Mouse (Mus musculus) midbrain, postnatal 0 days (tissue): ENCODE data around the gene Dhrs1. TPM values are rescaled to one million over a fixed set of nuclear protein-coding genes. Genes with fewer than 3 reads are reported as not detected.

ENCODE experiments used
- ATAC-seq: fragments of 200-750 bp; cut with Nextera tagmentation; 2 replicates; pipeline ENCODE4 v1.8.0; 2017; ENCODE audit warnings: moderate number of reproducible peaks, mild to moderate bottlenecking, moderate TSS enrichment, moderate library complexity; ENCODE audit not compliant: low FRiP score
- DNase-seq: peaks from one replicate; pipeline ENCODE4 v3.0.0-alpha.2; 2015; ENCODE audit warnings: low spot score
- H3K27ac ChIP-seq: fragments of 300-500 bp; sonication (generic); 2 replicates; pipeline ENCODE4 v1.5.1; 2014; ENCODE audit warnings: low read depth, mild to moderate bottlenecking, low read length, mixed read lengths
- H3K27me3 ChIP-seq: fragments of 300-500 bp; sonication (generic); 2 replicates; pipeline ENCODE4 v1.6.1; 2014; ENCODE audit warnings: low read length, control low read depth, mixed read lengths; ENCODE audit not compliant: insufficient read depth
- H3K36me3 ChIP-seq: fragments of 300-500 bp; sonication (generic); 2 replicates; pipeline ENCODE4 v1.6.1; 2014; ENCODE audit warnings: low read length, control low read depth, mixed read lengths; ENCODE audit not compliant: insufficient read depth
- H3K4me1 ChIP-seq: fragments of 300-500 bp; sonication (generic); 2 replicates; pipeline ENCODE4 v1.6.1; 2014; ENCODE audit warnings: mild to moderate bottlenecking, control low read depth, antibody characterized with exemption, low read length, mixed read lengths; ENCODE audit not compliant: insufficient read depth
- H3K4me2 ChIP-seq: fragments of 300-500 bp; sonication (generic); 2 replicates; pipeline ENCODE4 v1.6.1; 2014; ENCODE audit warnings: low read depth, mild to moderate bottlenecking, low read length, mixed read lengths; ENCODE audit not compliant: poor library complexity, severe bottlenecking
- H3K4me3 ChIP-seq: fragments of 300-500 bp; sonication (generic); 2 replicates; pipeline ENCODE4 v1.5.1; 2014; ENCODE audit warnings: low read depth, mild to moderate bottlenecking, low read length, moderate library complexity
- H3K9ac ChIP-seq: fragments of 300-500 bp; sonication (generic); replicated peaks from 2 replicates; pipeline ENCODE4 v1.6.1; 2014; ENCODE audit warnings: mild to moderate bottlenecking, low read length, moderate library complexity, mixed read lengths; ENCODE audit not compliant: poor library complexity, severe bottlenecking
- H3K9me3 ChIP-seq: fragments of 300-500 bp; sonication (generic); 2 replicates; pipeline ENCODE4 v1.6.1; 2016; ENCODE audit warnings: low read length, control low read depth
- CTCF ChIP-seq: IDR thresholded peaks from 2 replicates; pipeline ENCODE4 v1.5.1; 2016; ENCODE audit warnings: antibody characterized with exemption, mild to moderate bottlenecking
- WGBS: fragments of 180-500 bp; shearing (Covaris S2); extraction: QIAGEN DNeasy Blood & Tissue Kit; methylation state at CpG from one replicate; pipeline ENCODE4 v1.1.7; 2014; 5-methylcytosine and 5-hydroxymethylcytosine counted together
- polyA plus RNA-seq: library from polyadenylated mRNA; unstranded; fragments of >200 nt; fragmentation: Nextera tagmentation; extraction: Ambion mirVana; gene quantifications from 2 replicates; pipeline ENCODE4 v1.2.1, GENCODE M21; 2015
- total RNA-seq: library from RNA; depleted of rRNA; stranded (reverse); fragments of >200 nt; gene quantifications from 2 replicates; pipeline ENCODE4 v1.2.3, GENCODE M21; 2014; rRNA removed

Dhrs1 gene
- total RNA-seq (75.1 and 94.0 TPM in 2 replicates), polyA plus RNA-seq (72.0 and 73.3 TPM in 2 replicates)

DNA sequence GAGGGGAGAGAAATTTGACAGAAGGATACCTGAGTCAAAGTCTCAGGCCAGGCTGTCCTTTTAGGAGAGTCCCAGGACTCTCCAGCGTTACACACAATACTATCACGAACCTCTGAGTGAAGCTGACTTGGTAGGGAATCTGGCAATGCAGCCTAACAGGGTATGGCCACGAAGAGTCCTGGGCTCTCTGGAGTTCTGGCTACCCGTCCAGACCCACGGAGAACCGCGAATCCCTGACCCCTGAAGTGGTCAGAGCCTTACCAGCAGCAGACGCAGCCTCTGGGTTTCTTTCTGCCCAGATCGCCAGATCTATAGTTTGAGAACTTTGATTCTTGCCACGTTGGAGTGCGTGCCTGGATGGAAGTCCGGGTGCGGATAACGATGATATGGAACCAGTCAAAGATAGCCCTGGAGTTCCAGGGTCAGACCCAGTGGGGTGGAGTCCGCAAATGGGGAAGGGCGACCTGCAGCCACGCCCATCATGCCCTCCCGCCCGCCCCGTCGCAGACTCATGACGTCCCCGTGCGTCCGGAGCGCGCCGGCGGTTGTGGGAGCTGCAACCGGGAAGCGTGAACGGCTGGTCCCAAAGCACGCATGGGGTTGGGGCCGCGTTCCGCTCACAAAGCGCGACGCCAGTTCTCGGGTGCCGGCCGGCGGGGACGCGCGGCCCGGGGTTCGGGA lies at the start of gene Dhrs1, which contains the start of gene Nop9:
Gene Dhrs1 (minus strand): TSS at position 511 of the 681 bp plus-strand sequence.
Gene Nop9 (plus strand): TSS at position 514 of the 681 bp plus-strand sequence.
- Histone ChIP-seq H3K9me3 (no peaks in the 10 kb centered on the region), H3K36me3 (peaks cover 14% of the 10 kb centered on the region), H3K27me3 (no peaks in the 10 kb centered on the region), H3K4me1 (peaks cover 14% of the 10 kb centered on the region), H3K4me3 (peak within 1 kb of the TSS; percentile 83), H3K9ac (peak within 1 kb of the TSS; percentile 66), H3K27ac (no peak within 1 kb of the TSS), H3K4me2 (peak within 1 kb of the TSS; percentile 98)
- WGBS, result 3% methylated on average over 36 of the region's 48 CpGs
- TF ChIP-seq CTCF, result no peak
- DNase-seq (peak; percentile 81), ATAC-seq (peak; percentile 86)

DNA sequence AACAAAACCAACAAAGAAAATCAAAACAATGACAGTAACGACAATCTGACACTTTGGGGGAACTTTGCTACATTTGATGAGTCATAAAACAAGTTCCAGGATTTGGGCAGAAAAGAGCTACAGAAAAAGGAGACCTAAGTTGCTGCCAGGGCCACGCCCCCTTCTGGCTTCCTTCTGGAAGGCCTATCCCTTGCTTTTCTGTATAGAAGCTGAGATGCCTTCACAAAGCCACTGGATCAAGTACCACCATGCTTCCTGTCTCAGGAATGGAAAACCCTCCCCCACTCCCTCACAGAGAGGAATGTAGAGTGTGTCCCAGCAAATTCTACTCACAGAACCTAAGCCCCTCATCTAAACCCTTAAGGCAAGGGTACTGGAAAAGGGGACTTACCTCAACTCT lies 48.5 kb upstream of the Dhrs1 start:
- Histone ChIP-seq H3K9ac (no peak overlapping the region), H3K27ac (no peak overlapping the region), H3K36me3 (no peaks in the 10 kb centered on the region), H3K9me3 (no peaks in the 10 kb centered on the region), H3K27me3 (peaks cover 10% of the 10 kb centered on the region), H3K4me3 (no peak overlapping the region), H3K4me2 (no peak overlapping the region), H3K4me1 (no peaks in the 10 kb centered on the region)
- DNase-seq, result no peak
- TF ChIP-seq CTCF, result no peak
- WGBS, result 56% methylated on average over 2 of the region's 2 CpGs
- ATAC-seq, result no peak

DNA sequence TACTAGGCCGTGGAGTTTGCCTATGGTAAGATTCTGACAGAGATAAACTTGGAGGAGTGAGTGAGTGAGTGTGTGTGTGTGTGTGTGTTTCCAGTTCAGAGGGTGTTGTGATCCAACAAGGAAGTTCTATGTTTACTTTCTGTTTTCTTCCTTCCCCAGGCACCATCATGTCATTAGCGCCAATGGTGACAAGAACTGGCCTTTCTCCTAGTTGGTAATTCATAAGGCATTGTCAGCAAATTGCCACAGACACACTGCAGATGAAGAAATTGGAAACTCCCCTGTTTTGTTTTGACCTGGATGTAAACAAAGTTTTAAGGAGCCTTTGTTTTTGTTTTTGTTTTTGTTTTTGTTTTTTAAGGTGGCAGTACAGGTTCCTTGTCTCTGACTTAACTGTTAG lies 48.0 kb upstream of the Dhrs1 start:
- H3K4me1 ChIP-seq, result no peaks in the 10 kb centered on the region
- no peaks in the 10 kb centered on the region for H3K9me3 ChIP-seq
- WGBS, result 85% methylated on average over 2 of the region's 2 CpGs
- no peak overlapping the region for H3K4me2 ChIP-seq
- no peak overlapping the region for H3K9ac ChIP-seq
- peaks cover 15% of the 10 kb centered on the region for H3K27me3 ChIP-seq
- no peaks in the 10 kb centered on the region for H3K36me3 ChIP-seq
- H3K4me3 ChIP-seq, result no peak overlapping the region
- no peak overlapping the region for H3K27ac ChIP-seq
- no peak for DNase-seq
- TF ChIP-seq CTCF, result no peak
- ATAC-seq, result no peak

DNA sequence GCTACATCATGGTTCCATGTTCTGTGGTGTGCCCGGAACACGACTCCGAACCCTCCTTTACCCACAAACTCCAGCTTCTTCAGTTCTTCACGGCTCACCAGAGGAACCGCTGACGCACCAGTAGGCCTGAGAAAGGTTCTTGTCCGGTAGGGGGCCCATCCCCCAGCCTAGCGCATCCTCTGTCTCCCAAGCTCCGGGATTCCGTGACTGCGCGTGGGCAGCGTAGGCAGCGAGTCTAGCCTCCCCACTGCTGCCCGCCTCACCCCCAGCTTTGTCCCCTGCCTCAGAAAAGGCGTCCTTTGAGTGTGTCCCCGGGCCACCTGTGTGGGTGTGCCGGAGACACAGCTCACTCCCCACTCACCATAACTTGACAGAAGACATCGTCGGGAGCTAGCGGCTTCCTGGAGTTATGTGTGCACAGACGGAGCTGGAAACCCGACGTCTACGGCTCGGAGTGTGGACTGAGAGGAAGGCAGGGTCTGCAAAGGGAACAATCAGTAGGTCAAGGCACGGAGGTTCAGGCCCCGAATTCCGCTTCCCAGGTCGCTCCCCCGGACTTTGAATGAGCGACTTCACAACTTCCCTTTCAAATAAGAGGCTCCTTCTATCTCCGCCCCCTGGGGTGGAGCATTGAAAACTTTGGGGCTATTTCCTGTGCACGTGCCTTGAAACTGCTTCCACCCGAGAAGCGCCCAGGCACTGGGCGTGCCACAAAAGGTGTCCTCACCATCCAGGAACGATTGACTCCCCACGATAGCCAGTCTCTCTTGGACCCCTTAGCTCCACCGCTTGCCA lies 43.0 kb upstream of the Dhrs1 start, which contains the start of gene Ripk3:
Gene Ripk3 (minus strand): TSS at position 610 of the 795 bp plus-strand sequence.
- WGBS, result 6% methylated on average over 40 of the region's 40 CpGs
- Histone ChIP-seq H3K4me3 (peak within 1 kb of the TSS; percentile 23; the same call in 1 of the 2 replicates), H3K4me2 (peak within 1 kb of the TSS; percentile 33), H3K9me3 (no peaks in the 10 kb centered on the region), H3K4me1 (0 out of 2 replicates have a peak, but pooled peaks cover 2% of the 10 kb centered on the region), H3K36me3 (no peaks in the 10 kb centered on the region), H3K27me3 (peaks cover 56% of the 10 kb centered on the region), H3K9ac (no peak within 1 kb of the TSS), H3K27ac (no peak within 1 kb of the TSS)
- ATAC-seq (no peak), DNase-seq (no peak)
- no peak for TF ChIP-seq CTCF

DNA sequence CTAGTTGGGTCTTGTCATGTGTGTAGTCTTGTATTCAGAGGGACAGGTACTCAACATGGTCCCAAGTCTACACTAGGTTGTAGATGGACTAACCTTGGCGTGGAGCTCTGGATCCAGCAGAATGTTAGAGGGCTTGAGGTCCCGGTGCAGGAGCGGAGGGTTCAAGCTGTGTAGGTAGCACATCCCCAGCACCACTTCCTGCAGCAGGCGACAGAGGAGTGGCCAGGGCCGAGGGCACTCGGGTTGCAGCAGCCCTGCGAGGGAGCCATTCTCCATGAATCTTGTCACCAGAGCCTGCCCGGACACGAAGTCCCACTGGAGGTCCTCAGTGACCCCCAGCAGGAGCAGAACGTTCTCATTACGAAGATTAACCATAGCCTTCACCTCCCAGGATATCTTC lies 42.2 kb upstream of the Dhrs1 start:
- no peak overlapping the region for H3K9ac ChIP-seq
- 42% methylated on average over 11 of the region's 11 CpGs for WGBS
- no peak overlapping the region for H3K4me3 ChIP-seq
- DNase-seq (no peak), ATAC-seq (no peak)
- no peak overlapping the region for H3K27ac ChIP-seq
- H3K4me2 ChIP-seq, result no peak overlapping the region
- TF ChIP-seq CTCF, result no peak
- H3K9me3 ChIP-seq, result no peaks in the 10 kb centered on the region
- H3K4me1 ChIP-seq, result 0 out of 2 replicates have a peak, but pooled peaks cover 2% of the 10 kb centered on the region
- H3K36me3 ChIP-seq, result no peaks in the 10 kb centered on the region
- peaks cover 61% of the 10 kb centered on the region for H3K27me3 ChIP-seq

DNA sequence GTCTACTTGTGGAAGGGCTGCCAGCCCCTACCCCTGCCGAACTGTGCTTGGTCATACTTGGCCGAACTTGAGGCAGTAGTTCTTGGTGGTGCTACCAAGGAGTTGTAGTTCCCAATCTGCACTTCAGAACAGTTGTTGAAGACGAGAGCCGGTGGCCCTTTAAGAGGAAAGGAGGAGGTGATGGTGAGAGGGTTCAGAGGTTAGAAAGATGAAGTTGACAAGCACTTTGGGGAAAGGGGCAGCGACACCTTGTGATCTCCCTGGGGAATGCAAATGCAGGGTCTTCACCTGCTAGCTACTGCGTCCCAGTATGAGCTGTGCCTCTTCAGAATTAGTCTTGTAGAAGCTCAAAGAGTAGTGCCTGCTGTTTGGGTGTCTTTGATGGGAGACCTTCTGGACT lies 39.7 kb upstream of the Dhrs1 start:
- Histone ChIP-seq H3K9ac (no peak overlapping the region), H3K4me3 (no peak overlapping the region), H3K4me2 (no peak overlapping the region), H3K4me1 (0 out of 2 replicates have a peak, but pooled peaks cover 2% of the 10 kb centered on the region), H3K27me3 (peaks cover 72% of the 10 kb centered on the region), H3K36me3 (no peaks in the 10 kb centered on the region), H3K27ac (no peak overlapping the region), H3K9me3 (no peaks in the 10 kb centered on the region)
- no peak for TF ChIP-seq CTCF
- ATAC-seq (no peak), DNase-seq (no peak)
- 27% methylated on average over 6 of the region's 6 CpGs for WGBS
